Mouse (Mus musculus) ES-Bruce4 (cell line): Measurements from ENCODE around the gene Lancl3. TPM values are rescaled to one million over a fixed set of nuclear protein-coding genes. Genes with fewer than 3 reads are reported as not detected.

ENCODE experiments used
- H3K27ac ChIP-seq: 2 replicates; pipeline ENCODE4 v1.5.1; 2012; ENCODE audit warnings: low read length, inconsistent platforms; ENCODE audit not compliant: insufficient read depth
- H3K27me3 ChIP-seq: 2 replicates; pipeline ENCODE4 v1.6.1; 2012; ENCODE audit warnings: mild to moderate bottlenecking, low read length, inconsistent platforms; ENCODE audit not compliant: control insufficient read depth, poor library complexity, insufficient read depth, severe bottlenecking
- H3K36me3 ChIP-seq: 2 replicates; pipeline ENCODE4 v1.6.1; 2012; ENCODE audit warnings: inconsistent platforms, mild to moderate bottlenecking, low read length, moderate library complexity; ENCODE audit not compliant: control insufficient read depth, poor library complexity, insufficient read depth, severe bottlenecking
- H3K4me1 ChIP-seq: one replicate; pipeline ENCODE4 v1.8.1; 2011; ENCODE audit warnings: low read length; ENCODE audit not compliant: control insufficient read depth, insufficient read depth
- H3K4me3 ChIP-seq: 2 replicates; pipeline ENCODE4 v1.5.1; 2011; ENCODE audit warnings: low read depth, mild to moderate bottlenecking, low read length
- H3K9ac ChIP-seq: 2 replicates; pipeline ENCODE4 v1.6.1; 2012; ENCODE audit warnings: low read depth, mild to moderate bottlenecking, inconsistent platforms; ENCODE audit not compliant: poor library complexity, severe bottlenecking
- H3K9me3 ChIP-seq: replicated peaks from 2 replicates; pipeline ENCODE4 v1.6.1; 2012; ENCODE audit warnings: mild to moderate bottlenecking, low read length, inconsistent platforms; ENCODE audit not compliant: control insufficient read depth, poor library complexity, insufficient read depth, severe bottlenecking
- CTCF ChIP-seq: IDR thresholded peaks from one replicate; pipeline ENCODE4 v1.8.1; 2011; ENCODE audit warnings: low read depth, low read length
- EP300 ChIP-seq: IDR thresholded peaks from 2 replicates; pipeline ENCODE4 v1.6.1; 2011; ENCODE audit warnings: low read depth, low read length; ENCODE audit not compliant: insufficient read depth
- POLR2A ChIP-seq: IDR thresholded peaks from one replicate; pipeline ENCODE4 v1.8.1; 2011; ENCODE audit warnings: low read length; ENCODE audit not compliant: insufficient read depth
- polyA plus RNA-seq: library from polyadenylated mRNA; stranded (reverse); fragments of >200 nt; gene quantifications from 2 replicates; pipeline ENCODE4 v1.2.4, GENCODE M21; 2011; ENCODE audit warnings: low read depth; ENCODE audit not compliant: missing spikeins, insufficient read depth, insufficient read length

Lancl3 gene
- 0.49 and 0.61 TPM in 2 replicates for polyA plus RNA-seq

GRCm38 (mm10) chrX:9199761-9200371 lies at the start of gene Lancl3:
TSS of gene Lancl3 (plus strand) at chrX:9199902.
- Histone ChIP-seq H3K4me3 (peak within 1 kb of the TSS; percentile 72), H3K27me3 (no peaks in the 10 kb centered on the region; the same call in 1 of the 2 replicates), H3K36me3 (no peaks in the 10 kb centered on the region), H3K27ac (no peak within 1 kb of the TSS), H3K4me1 (no peaks in the 10 kb centered on the region), H3K9ac (peak within 1 kb of the TSS; percentile 60), H3K9me3 (no peaks in the 10 kb centered on the region)
- TF ChIP-seq CTCF (no peak), EP300 (no peak), POLR2A (no peak)

- TF ChIP-seq POLR2A (no peak), CTCF (no peak), EP300 (no peak)
- no peaks in the 10 kb centered on the region for H3K36me3 ChIP-seq
- no peaks in the 10 kb centered on the region for H3K4me1 ChIP-seq
- no peak overlapping the region for H3K9ac ChIP-seq
- no peak overlapping the region for H3K27ac ChIP-seq
- H3K9me3 ChIP-seq = no peaks in the 10 kb centered on the region
- H3K27me3 ChIP-seq = no peaks in the 10 kb centered on the region
- no peak overlapping the region for H3K4me3 ChIP-seq
These were observed 20.7 kb upstream of the Lancl3 start for GRCm38 (mm10) chrX:9179011-9179410.

- no peak overlapping the region for H3K27ac ChIP-seq
- H3K9me3 ChIP-seq = no peaks in the 10 kb centered on the region
- H3K9ac ChIP-seq = no peak overlapping the region
- H3K4me1 ChIP-seq = no peaks in the 10 kb centered on the region
- no peaks in the 10 kb centered on the region for H3K27me3 ChIP-seq
- no peak overlapping the region for H3K4me3 ChIP-seq
- no peak for TF ChIP-seq POLR2A
- no peak for TF ChIP-seq EP300
- no peak for TF ChIP-seq CTCF
- no peaks in the 10 kb centered on the region for H3K36me3 ChIP-seq
These were observed 18.1 kb upstream of the Lancl3 start for GRCm38 (mm10) chrX:9181570-9181969.

- Histone ChIP-seq H3K36me3 (no peaks in the 10 kb centered on the region), H3K9ac (peak overlapping the region; percentile 60), H3K4me1 (no peaks in the 10 kb centered on the region), H3K27me3 (no peaks in the 10 kb centered on the region; the same call in 1 of the 2 replicates), H3K27ac (no peak overlapping the region), H3K4me3 (peak overlapping the region; percentile 72), H3K9me3 (no peaks in the 10 kb centered on the region)
- TF ChIP-seq CTCF = peak; percentile 24
- no peak for TF ChIP-seq EP300
These were observed 747 bp downstream of the Lancl3 start for GRCm38 (mm10) chrX:9200380-9200917.

GRCm38 (mm10) chrX:9201954-9202353 lies 2.3 kb downstream of the Lancl3 start:
- Histone ChIP-seq H3K9ac (no peak overlapping the region), H3K36me3 (no peaks in the 10 kb centered on the region), H3K4me3 (no peak overlapping the region), H3K4me1 (no peaks in the 10 kb centered on the region), H3K27me3 (no peaks in the 10 kb centered on the region; the same call in 1 of the 2 replicates), H3K27ac (no peak overlapping the region), H3K9me3 (no peaks in the 10 kb centered on the region)
- TF ChIP-seq CTCF (no peak), EP300 (no peak), POLR2A (no peak)

GRCm38 (mm10) chrX:9202781-9203405 lies 3.2 kb downstream of the Lancl3 start:
- H3K9ac ChIP-seq = no peak overlapping the region
- H3K4me1 ChIP-seq = no peaks in the 10 kb centered on the region
- TF ChIP-seq CTCF (no peak), POLR2A (no peak), EP300 (no peak)

More at GRCm38 (mm10) chrX:9202781-9203405, 3.2 kb downstream of the Lancl3 start:
- Histone ChIP-seq H3K27ac (no peak overlapping the region), H3K4me3 (no peak overlapping the region), H3K9me3 (no peaks in the 10 kb centered on the region), H3K27me3 (no peaks in the 10 kb centered on the region; the same call in 1 of the 2 replicates), H3K36me3 (no peaks in the 10 kb centered on the region)
